26 mouse cellular contexts compared by ENCODE assay signal in the genomic region with DNA sequence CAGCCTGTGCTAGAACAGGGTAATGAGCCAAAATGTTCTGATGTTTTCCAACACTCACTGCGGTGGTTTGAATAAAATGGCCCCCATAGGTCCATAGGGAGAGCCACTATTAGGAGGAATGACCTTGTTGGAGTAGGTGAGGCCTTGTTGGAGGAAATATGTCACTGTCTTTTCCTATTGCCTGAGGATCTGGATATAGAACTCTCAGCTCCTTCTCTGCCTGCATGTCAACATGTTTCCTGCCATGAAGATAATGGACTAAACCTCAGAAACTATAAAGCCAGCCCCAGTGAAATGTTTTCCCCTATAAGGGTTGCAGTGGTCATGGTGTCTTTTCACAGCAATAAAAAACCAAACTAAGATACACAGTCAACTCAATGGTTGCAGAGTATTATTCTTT.
"Had no signal": no experiment of that assay in that cellular context is flagged by ENCODE, and none has a peak within 500 bp of the region (broad histone marks: within the 10 kb centered on the region; RNA-seq: fewer than 3 reads in every experiment).

No protein-coding gene starts in this region.

- H3K27me3 ChIP-seq: limb, embryonic 12.5 days; limb, embryonic 13.5 days; limb, embryonic 15.5 days; liver, embryonic 13.5 days; liver, embryonic 15.5 days; lung, embryonic 15.5 days; midbrain, embryonic 12.5 days; midbrain, embryonic 13.5 days; midbrain, embryonic 15.5 days had no signal

- ATAC-seq: liver, embryonic 12.5 days; liver, postnatal 0 days; midbrain, embryonic 13.5 days; midbrain, embryonic 15.5 days; midbrain, embryonic 16.5 days had no signal

- H3K4me3 ChIP-seq: limb, embryonic 10.5 days; limb, embryonic 12.5 days; limb, embryonic 13.5 days; limb, embryonic 15.5 days; liver, embryonic 12.5 days; liver, embryonic 13.5 days; liver, embryonic 15.5 days; lung, embryonic 15.5 days; megakaryocyte, embryonic 14.5 days; midbrain, embryonic 10.5 days; midbrain, embryonic 12.5 days; midbrain, embryonic 13.5 days; midbrain, embryonic 15.5 days had no signal

- H3K27ac ChIP-seq: limb, embryonic 10.5 days; limb, embryonic 12.5 days; limb, embryonic 13.5 days; limb, embryonic 15.5 days; liver, embryonic 12.5 days; liver, embryonic 13.5 days; liver, embryonic 14.5 days; liver, embryonic 15.5 days; lung, embryonic 15.5 days; macrophage; midbrain, embryonic 10.5 days; midbrain, embryonic 12.5 days; midbrain, embryonic 13.5 days; midbrain, embryonic 15.5 days had no signal

- H3K4me2 ChIP-seq: limb, embryonic 12.5 days; limb, embryonic 13.5 days; limb, embryonic 15.5 days; liver, embryonic 11.5 days; liver, embryonic 12.5 days; liver, embryonic 13.5 days; liver, embryonic 15.5 days; lung, embryonic 14.5 days; lung, embryonic 15.5 days; midbrain, embryonic 11.5 days; midbrain, embryonic 12.5 days; midbrain, embryonic 13.5 days; midbrain, embryonic 15.5 days had no signal

- H3K4me1 ChIP-seq: limb, embryonic 10.5 days; limb, embryonic 12.5 days; limb, embryonic 13.5 days; limb, embryonic 15.5 days; liver, embryonic 12.5 days; liver, embryonic 13.5 days; liver, embryonic 15.5 days; lung, embryonic 15.5 days; midbrain, embryonic 13.5 days; midbrain, embryonic 15.5 days had no signal

- H3K9me3 ChIP-seq: limb, embryonic 10.5 days; limb, embryonic 12.5 days; limb, embryonic 13.5 days; limb, embryonic 15.5 days; liver, embryonic 12.5 days; liver, embryonic 13.5 days; liver, embryonic 15.5 days; lung, embryonic 15.5 days; midbrain, embryonic 10.5 days; midbrain, embryonic 12.5 days; midbrain, embryonic 13.5 days; midbrain, embryonic 15.5 days had no signal

- H3K9ac ChIP-seq: limb, embryonic 12.5 days; limb, embryonic 13.5 days; limb, embryonic 15.5 days; liver, embryonic 12.5 days; liver, embryonic 13.5 days; liver, embryonic 14.5 days; liver, embryonic 15.5 days; liver, postnatal 0 days; lung, embryonic 14.5 days; lung, embryonic 15.5 days; midbrain, embryonic 12.5 days; midbrain, embryonic 13.5 days; midbrain, embryonic 15.5 days had no signal

- H3K36me3 ChIP-seq: limb, embryonic 10.5 days; limb, embryonic 12.5 days; limb, embryonic 13.5 days; limb, embryonic 15.5 days; liver, embryonic 12.5 days; liver, embryonic 13.5 days; liver, embryonic 15.5 days; lung, embryonic 15.5 days; midbrain, embryonic 10.5 days; midbrain, embryonic 12.5 days; midbrain, embryonic 13.5 days; midbrain, embryonic 15.5 days had no signal

- DNase-seq: left cerebral cortex, postnatal 4 days; liver; liver, embryonic 13.5 days; liver, postnatal 0 days; lung, adult 18-20 months; lung, adult 2 months; lung, postnatal 14 days; midbrain, embryonic 14.5 days had no signal
